ENCODE assay signal across 12 mouse cellular contexts in the genomic region with DNA sequence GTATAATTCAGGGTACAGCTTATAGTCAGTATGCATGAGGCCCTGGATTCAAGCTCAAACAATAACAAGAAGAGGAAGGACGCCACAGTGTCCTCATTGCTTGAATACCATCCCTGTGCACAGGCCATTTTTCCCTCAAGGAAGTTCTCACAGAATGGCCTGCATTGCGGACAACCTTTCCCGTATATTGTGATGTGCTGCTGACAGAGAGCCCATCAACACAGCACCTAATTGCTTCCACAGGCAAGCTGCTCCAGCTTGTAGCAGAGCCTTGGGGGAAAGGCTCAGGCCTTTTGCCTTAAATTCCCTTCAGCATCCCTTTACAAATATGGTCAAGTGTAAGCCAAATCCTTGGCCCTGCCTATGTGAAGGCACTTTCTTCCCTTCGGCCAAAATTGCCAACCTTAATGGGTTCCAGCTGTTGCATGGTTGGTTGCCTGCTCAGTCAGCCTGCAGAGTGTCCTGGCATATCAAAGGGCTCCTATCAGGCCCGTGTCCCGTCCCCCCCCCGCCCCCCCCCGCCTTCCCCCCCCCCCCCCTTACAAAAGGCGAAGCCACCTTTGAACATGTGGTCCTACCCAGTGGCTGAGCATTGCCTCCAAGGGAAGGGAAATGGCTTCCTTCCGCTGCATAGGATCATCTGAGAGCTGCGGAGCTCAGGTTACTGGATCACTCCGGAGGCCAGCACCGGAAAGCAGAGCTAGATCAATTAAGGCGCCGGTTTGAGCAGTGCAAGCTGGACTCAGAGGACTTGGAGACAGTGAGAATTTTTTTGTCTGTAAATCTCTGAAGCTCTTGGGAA.
DNase-seq lines count a peak whose midpoint lies in the region; ATAC-seq and TF ChIP-seq lines count a peak whose summit lies in the region.
"Had no signal": no experiment of that assay in that cellular context is flagged by ENCODE, and none has a peak within 500 bp of the region (broad histone marks: within the 10 kb centered on the region; RNA-seq: fewer than 3 reads in every experiment).

No protein-coding gene starts in this region.

- no peak overlapping the region for H3K9ac ChIP-seq in midbrain, embryonic 15.5 days
- no peak overlapping the region; the same call in 1 of the 2 replicates for H3K9ac ChIP-seq in kidney, embryonic 16.5 days (replicated peaks; ENCODE audit: low read length)
- H3K9ac ChIP-seq in stomach, postnatal 0 days (ENCODE audit: low read length): no peak overlapping the region
- H3K9ac ChIP-seq: liver, embryonic 14.5 days; neural tube, embryonic 12.5 days had no signal

- no peaks in the 10 kb centered on the region for H3K27me3 ChIP-seq in midbrain, embryonic 10.5 days (ENCODE audit: low read depth, poor library complexity, severe bottlenecking)
- no peaks in the 10 kb centered on the region for H3K27me3 ChIP-seq in midbrain, embryonic 15.5 days (replicated peaks)
- no peaks in the 10 kb centered on the region for H3K27me3 ChIP-seq in kidney, embryonic 16.5 days (ENCODE audit: insufficient read depth, low read length)
- H3K27me3 ChIP-seq in stomach, postnatal 0 days (ENCODE audit: control insufficient read depth, insufficient read depth, low read length): no peaks in the 10 kb centered on the region
- H3K27me3 ChIP-seq: neural tube, embryonic 12.5 days had no signal

- H3K4me1 ChIP-seq in midbrain, embryonic 10.5 days: no peaks in the 10 kb centered on the region
- H3K4me1 ChIP-seq in midbrain, embryonic 15.5 days: no peaks in the 10 kb centered on the region
- peaks cover 10% of the 10 kb centered on the region; the same call in 1 of the 2 replicates for H3K4me1 ChIP-seq in kidney, embryonic 16.5 days (ENCODE audit: insufficient read depth, low read length)
- no peaks in the 10 kb centered on the region for H3K4me1 ChIP-seq in stomach, postnatal 0 days (replicated peaks; ENCODE audit: control insufficient read depth, insufficient read depth)
- H3K4me1 ChIP-seq: neural tube, embryonic 12.5 days had no signal

- no peaks in the 10 kb centered on the region for H3K9me3 ChIP-seq in midbrain, embryonic 10.5 days (replicated peaks)
- no peaks in the 10 kb centered on the region for H3K9me3 ChIP-seq in midbrain, embryonic 15.5 days
- no peaks in the 10 kb centered on the region for H3K9me3 ChIP-seq in kidney, embryonic 16.5 days (ENCODE audit: low read length)
- H3K9me3 ChIP-seq in stomach, postnatal 0 days (ENCODE audit: control insufficient read depth, low read length): no peaks in the 10 kb centered on the region
- H3K9me3 ChIP-seq: neural tube, embryonic 12.5 days had no signal

- DNase-seq in adrenal gland, postnatal 10 days: peak; percentile 7
- no peak for DNase-seq in adrenal gland, adult 2 months
- peak; percentile 28 for DNase-seq in midbrain, embryonic 10.5 days (ENCODE audit: low spot score)
- peak; percentile 32 for DNase-seq in stomach, postnatal 0 days (ENCODE audit: low spot score)
- no peak for DNase-seq in layer of hippocampus, postnatal 36 days
- DNase-seq: cerebellum, postnatal 25 days had no signal

- TF ChIP-seq EP300 in stomach, postnatal 0 days (optimal IDR thresholded peaks at IDR 0.05): no peak

- H3K36me3 ChIP-seq in midbrain, embryonic 10.5 days: no peaks in the 10 kb centered on the region
- no peaks in the 10 kb centered on the region for H3K36me3 ChIP-seq in midbrain, embryonic 15.5 days (replicated peaks)
- no peaks in the 10 kb centered on the region for H3K36me3 ChIP-seq in kidney, embryonic 16.5 days (ENCODE audit: insufficient read depth, low read length)
- H3K36me3 ChIP-seq in stomach, postnatal 0 days (ENCODE audit: control insufficient read depth, insufficient read depth, low read length): no peaks in the 10 kb centered on the region
- H3K36me3 ChIP-seq: neural tube, embryonic 12.5 days had no signal

- H3K4me2 ChIP-seq in midbrain, embryonic 15.5 days: no peak overlapping the region
- peak overlapping the region; percentile 38 for H3K4me2 ChIP-seq in kidney, embryonic 16.5 days (replicated peaks; ENCODE audit: low read depth, low read length)
- H3K4me2 ChIP-seq in stomach, postnatal 0 days (replicated peaks; ENCODE audit: low read depth): peak overlapping the region; percentile 34; the same call in 1 of the 2 replicates
- H3K4me2 ChIP-seq: heart, embryonic 11.5 days; neural tube, embryonic 12.5 days had no signal

- TF ChIP-seq CTCF in stomach, postnatal 0 days (IDR thresholded peaks at IDR 0.05; ENCODE audit: low read depth): no peak

- ATAC-seq in midbrain, embryonic 15.5 days (replicated peaks): no peak
- ATAC-seq in kidney, embryonic 16.5 days (ENCODE audit: low FRiP score, low TSS enrichment): peak; percentile 96
- peak; percentile 70; the same call in 1 of the 2 replicates for ATAC-seq in stomach, postnatal 0 days (ENCODE audit: low FRiP score, low TSS enrichment)
- ATAC-seq in monocyte, adult 5-6 weeks (replicated peaks; ENCODE audit: insufficient number of reproducible peaks, low FRiP score, low TSS enrichment, poor library complexity, severe bottlenecking): no peak

- 56% methylated on average over 14 of the region's 15 CpGs for WGBS in midbrain, embryonic 10.5 days
- WGBS in midbrain, embryonic 15.5 days: 60% methylated on average over 14 of the region's 15 CpGs
- WGBS in kidney, embryonic 16.5 days: 17% methylated on average over 12 of the region's 15 CpGs
- WGBS in stomach, postnatal 0 days: 29% methylated on average over 14 of the region's 15 CpGs

- peak overlapping the region; percentile 23; the same call in 1 of the 2 replicates for H3K27ac ChIP-seq in midbrain, embryonic 10.5 days (replicated peaks)
- no peak overlapping the region for H3K27ac ChIP-seq in midbrain, embryonic 15.5 days
- H3K27ac ChIP-seq in kidney, embryonic 16.5 days (ENCODE audit: low read length): peak overlapping the region; percentile 62
- no peak overlapping the region for H3K27ac ChIP-seq in stomach, postnatal 0 days (replicated peaks)
- H3K27ac ChIP-seq: liver, embryonic 14.5 days; neural tube, embryonic 12.5 days had no signal

- H3K4me3 ChIP-seq in midbrain, embryonic 10.5 days: no peak overlapping the region
- no peak overlapping the region for H3K4me3 ChIP-seq in midbrain, embryonic 15.5 days
- H3K4me3 ChIP-seq in kidney, embryonic 16.5 days (ENCODE audit: low read length): peak overlapping the region; percentile 9; the same call in 1 of the 2 replicates
- H3K4me3 ChIP-seq in stomach, postnatal 0 days (ENCODE audit: low read depth, low read length): no peak overlapping the region
- H3K4me3 ChIP-seq: neural tube, embryonic 12.5 days had no signal

Comparison
In these comparisons a context has a peak if more than half of its experiments do, and no peak if none do; other contexts are left out.
1. DNase-seq: peak in adrenal gland, postnatal 10 days (single experiment), midbrain, embryonic 10.5 days (single experiment) and stomach, postnatal 0 days (single experiment); none in adrenal gland, adult 2 months (single experiment) and layer of hippocampus, postnatal 36 days (0 of 2).
2. H3K27ac ChIP-seq: peak in midbrain, embryonic 10.5 days (single experiment) and kidney, embryonic 16.5 days (single experiment); none in midbrain, embryonic 15.5 days (single experiment) and stomach, postnatal 0 days (single experiment).
3. ATAC-seq: peak in kidney, embryonic 16.5 days (single experiment) and stomach, postnatal 0 days (single experiment); none in midbrain, embryonic 15.5 days (single experiment) and monocyte, adult 5-6 weeks (single experiment).